8 mouse cellular contexts compared by ENCODE assay signal in genomic region chr10:37139443-37140165, GRCm38 (mm10). TPM values are rescaled to one million over a fixed set of nuclear protein-coding genes. Genes with fewer than 3 reads are reported as not detected.
A peak's percentile ranks its signal among the peaks of the same experiment; 100 is the strongest.
DNase-seq lines count a peak whose midpoint lies in the region; ATAC-seq and TF ChIP-seq lines count a peak whose summit lies in the region.

No protein-coding gene starts in this region.

- no peak for TF ChIP-seq CTCF in kidney, postnatal 0 days (IDR thresholded peaks at IDR 0.05; ENCODE audit: low read depth)
- TF ChIP-seq CTCF in olfactory bulb, adult 2 months (IDR thresholded peaks at IDR 0.05; ENCODE audit: insufficient read depth, low read depth, low read length): no peak

- H3K9me3 ChIP-seq in heart, embryonic 10.5 days: no peaks in the 10 kb centered on the region
- no peaks in the 10 kb centered on the region for H3K9me3 ChIP-seq in kidney, postnatal 0 days (replicated peaks; ENCODE audit: low read length)
- no peaks in the 10 kb centered on the region for H3K9me3 ChIP-seq in liver, embryonic 16.5 days (replicated peaks; ENCODE audit: control insufficient read depth, low read length)

- ATAC-seq in kidney, postnatal 0 days (replicated peaks; ENCODE audit: low FRiP score, low read depth): no peak
- no peak for ATAC-seq in liver, embryonic 16.5 days (ENCODE audit: low read depth)
- no peak for ATAC-seq in inflammation-experienced regulatory T-cells, adult 6 months

- peak overlapping the region; percentile 98 for H3K27ac ChIP-seq in heart, embryonic 10.5 days
- peak overlapping the region; percentile 98 for H3K27ac ChIP-seq in kidney, postnatal 0 days
- H3K27ac ChIP-seq in liver, embryonic 16.5 days (ENCODE audit: low read length): peak overlapping the region; percentile 60
- H3K27ac ChIP-seq in olfactory bulb, adult 2 months (ENCODE audit: insufficient read depth, low read depth, low read length): peak overlapping the region; percentile 95

- peak overlapping the region; percentile 82 for H3K4me2 ChIP-seq in kidney, postnatal 0 days (ENCODE audit: low read length)
- H3K4me2 ChIP-seq in liver, embryonic 16.5 days (ENCODE audit: low read depth, low read length): peak overlapping the region; percentile 79

- peak overlapping the region; percentile 86 for H3K4me3 ChIP-seq in heart, embryonic 10.5 days
- peak overlapping the region; percentile 82 for H3K4me3 ChIP-seq in kidney, postnatal 0 days (replicated peaks; ENCODE audit: low read depth, low read length)
- peak overlapping the region; percentile 67 for H3K4me3 ChIP-seq in liver, embryonic 16.5 days (ENCODE audit: low read depth, low read length)
- H3K4me3 ChIP-seq in olfactory bulb, adult 2 months (ENCODE audit: insufficient read depth, low read depth, low read length): peak overlapping the region; percentile 69

- peak overlapping the region; percentile 90 for H3K9ac ChIP-seq in kidney, postnatal 0 days (ENCODE audit: low read depth, low read length)
- peak overlapping the region; percentile 9 for H3K9ac ChIP-seq in liver, embryonic 16.5 days (ENCODE audit: low read depth, low read length)

- H3K4me1 ChIP-seq in heart, embryonic 10.5 days: no peaks in the 10 kb centered on the region
- H3K4me1 ChIP-seq in kidney, postnatal 0 days (replicated peaks; ENCODE audit: insufficient read depth, low read length): no peaks in the 10 kb centered on the region
- no peaks in the 10 kb centered on the region; the same call in 1 of the 2 replicates for H3K4me1 ChIP-seq in liver, embryonic 16.5 days (ENCODE audit: control insufficient read depth, low read depth, low read length)
- H3K4me1 ChIP-seq in olfactory bulb, adult 2 months (ENCODE audit: control insufficient read depth, insufficient read depth, low read length): no peaks in the 10 kb centered on the region

- no peaks in the 10 kb centered on the region for H3K27me3 ChIP-seq in heart, embryonic 10.5 days (ENCODE audit: insufficient read depth, poor library complexity, severe bottlenecking)
- H3K27me3 ChIP-seq in kidney, postnatal 0 days (ENCODE audit: insufficient read depth, low read length): no peaks in the 10 kb centered on the region
- H3K27me3 ChIP-seq in liver, embryonic 16.5 days (ENCODE audit: control insufficient read depth, insufficient read depth, low read depth, low read length): peaks cover 69% of the 10 kb centered on the region

- WGBS in heart, embryonic 10.5 days: under 1% methylated on average over 26 of the region's 26 CpGs
- whole genome bisulfite sequencing in kidney, postnatal 0 days: under 1% methylated on average over 26 of the region's 26 CpGs
- under 1% methylated on average over 26 of the region's 26 CpGs for WGBS in liver, embryonic 16.5 days (ENCODE audit: insufficient replicate concordance)
- WGBS in olfactory bulb, adult 2 months: under 1% methylated on average over 26 of the region's 26 CpGs

- no peak for TF ChIP-seq POLR2A in olfactory bulb, adult 2 months (IDR thresholded peaks at IDR 0.05; ENCODE audit: insufficient read depth, low read depth, low read length)

- peak; percentile 60 for DNase-seq in A20 (ENCODE audit: low read depth, low spot score)
- peak; percentile 25 to 81 for DNase-seq in adrenal gland, adult (ENCODE audit: inconsistent age in 2 of 2, low spot score in 1 of 2)
- DNase-seq in embryo, embryonic 11.5 days (ENCODE audit: low read depth, low spot score): peak; percentile 40
- DNase-seq in heart, embryonic 10.5 days (ENCODE audit: low spot score): no peak
- DNase-seq in kidney, postnatal 0 days (ENCODE audit: low spot score): peak; percentile 74

- H3K36me3 ChIP-seq in heart, embryonic 10.5 days: peaks cover 15% of the 10 kb centered on the region
- 0 out of 2 replicates have a peak, but pooled peaks cover 3% of the 10 kb centered on the region for H3K36me3 ChIP-seq in kidney, postnatal 0 days (ENCODE audit: insufficient read depth, low read length)
- no peaks in the 10 kb centered on the region; the same call in 1 of the 2 replicates for H3K36me3 ChIP-seq in liver, embryonic 16.5 days (ENCODE audit: control insufficient read depth, insufficient read depth)

RNA-seq across cellular contexts. Expression of gene Marcks, which starts 0.9 kb away (rescaled TPM):
- 43.5 and 74.2 TPM in 2 replicates for polyA plus RNA-seq in heart, embryonic 10.5 days (2016; fragmentation: Nextera tagmentation; extraction: Ambion mirVana)
- 104 and 113 TPM in 2 replicates for polyA plus RNA-seq in kidney, postnatal 0 days (2015; fragmentation: Nextera tagmentation; extraction: Ambion mirVana)
- 13.3 and 14.1 TPM in 2 replicates for polyA plus RNA-seq in liver, embryonic 16.5 days (2015; fragmentation: Nextera tagmentation; extraction: Ambion mirVana)
- 113 TPM in 1 of 2 replicates, not detected in the other for polyA plus RNA-seq in olfactory bulb, adult 2 months (2012; ENCODE audit: insufficient read depth, insufficient read length, low replicate concordance, missing spikeins)
- polyA plus RNA-seq in inflammation-experienced regulatory T-cells, adult 6 months (2017; shearing (Covaris generic)): 1 to 10 TPM in 1 of 3 experiments, under 1 TPM in 2; 0.64 to 1.3 (median 0.71) TPM
